Mouse (Mus musculus) heart, embryonic 11.5 days (tissue): ENCODE measurements at regions not wholly inside any gene's neighbourhood (a gene's known extent, or its start where the extent isn't known, plus 50 kb on each side); places are given as distances from the start of the nearest gene placed in this dataset.

Experiments used
- ATAC-seq: fragments of 200-750 bp; cut with Nextera tagmentation; replicated peaks from 2 replicates; pipeline ENCODE4 v1.8.0; 2017; ENCODE audit warnings: moderate library complexity; ENCODE audit not compliant: insufficient number of reproducible peaks, low FRiP score, low TSS enrichment
- H3K27ac ChIP-seq: fragments of 300-500 bp; sonication (generic); 2 replicates; pipeline ENCODE4 v1.5.1; 2014; ENCODE audit warnings: mild to moderate bottlenecking, low read depth, low read length
- H3K27me3 ChIP-seq: fragments of 300-500 bp; sonication (generic); 2 replicates; pipeline ENCODE4 v1.6.1; 2014; ENCODE audit warnings: mild to moderate bottlenecking, low read length, mixed read lengths; ENCODE audit not compliant: control insufficient read depth, insufficient read depth
- H3K36me3 ChIP-seq: fragments of 300-500 bp; sonication (generic); 2 replicates; pipeline ENCODE4 v1.6.1; 2014; ENCODE audit warnings: mild to moderate bottlenecking, low read length, moderate library complexity, mixed read lengths; ENCODE audit not compliant: control insufficient read depth, insufficient read depth
- H3K4me1 ChIP-seq: fragments of 300-500 bp; sonication (generic); 2 replicates; pipeline ENCODE4 v1.6.1; 2014; ENCODE audit warnings: low read length; ENCODE audit not compliant: control insufficient read depth, insufficient read depth
- H3K4me2 ChIP-seq: fragments of 300-500 bp; sonication (generic); 2 replicates; pipeline ENCODE4 v1.6.1; 2014; ENCODE audit warnings: mild to moderate bottlenecking, moderate library complexity
- H3K4me3 ChIP-seq: fragments of 300-500 bp; sonication (generic); 2 replicates; pipeline ENCODE4 v1.5.1; 2014; ENCODE audit warnings: low read depth, low read length
- H3K9ac ChIP-seq: fragments of 300-500 bp; sonication (generic); 2 replicates; pipeline ENCODE4 v1.6.1; 2014; ENCODE audit warnings: mild to moderate bottlenecking, low read depth, low read length, moderate library complexity
- H3K9me3 ChIP-seq: fragments of 300-500 bp; sonication (generic); replicated peaks from 2 replicates; pipeline ENCODE4 v1.6.1; 2016; ENCODE audit warnings: low read length; ENCODE audit not compliant: control insufficient read depth
- WGBS: fragments of 180-500 bp; shearing (Covaris S2); extraction: QIAGEN DNeasy Blood & Tissue Kit; methylation state at CpG from one replicate; pipeline ENCODE4 v1.1.7; 2014; ENCODE audit not compliant: insufficient replicate concordance; 5-methylcytosine and 5-hydroxymethylcytosine counted together

DNA sequence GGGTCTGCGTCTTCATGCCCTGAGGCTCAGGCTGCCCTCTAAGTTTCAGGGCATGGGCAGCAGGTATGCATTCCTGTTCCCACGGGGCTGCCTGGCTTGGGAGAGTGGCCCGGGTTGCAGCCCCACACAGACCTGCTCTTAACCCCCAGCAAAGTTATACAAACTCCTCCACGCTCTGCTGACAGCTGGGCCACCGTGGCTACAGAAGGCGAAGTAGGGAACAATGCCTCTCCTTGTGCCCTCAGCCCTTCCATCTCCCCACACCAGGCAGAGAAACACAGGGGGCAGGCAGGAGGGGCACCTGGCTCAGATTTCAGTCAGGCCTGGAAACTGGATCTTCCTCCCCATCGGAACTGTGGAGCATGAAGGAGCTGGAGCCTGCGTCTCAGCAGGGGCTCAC, 135.5 kb upstream of the Lhx1 start:
- Histone ChIP-seq H3K27me3 (no peaks in the 10 kb centered on the region), H3K4me2 (no peak overlapping the region), H3K4me1 (no peaks in the 10 kb centered on the region), H3K36me3 (no peaks in the 10 kb centered on the region), H3K9me3 (no peaks in the 10 kb centered on the region), H3K27ac (no peak overlapping the region), H3K4me3 (no peak overlapping the region), H3K9ac (no peak overlapping the region)
- 24% methylated on average over 8 of the region's 8 CpGs for WGBS
- ATAC-seq = no peak

DNA sequence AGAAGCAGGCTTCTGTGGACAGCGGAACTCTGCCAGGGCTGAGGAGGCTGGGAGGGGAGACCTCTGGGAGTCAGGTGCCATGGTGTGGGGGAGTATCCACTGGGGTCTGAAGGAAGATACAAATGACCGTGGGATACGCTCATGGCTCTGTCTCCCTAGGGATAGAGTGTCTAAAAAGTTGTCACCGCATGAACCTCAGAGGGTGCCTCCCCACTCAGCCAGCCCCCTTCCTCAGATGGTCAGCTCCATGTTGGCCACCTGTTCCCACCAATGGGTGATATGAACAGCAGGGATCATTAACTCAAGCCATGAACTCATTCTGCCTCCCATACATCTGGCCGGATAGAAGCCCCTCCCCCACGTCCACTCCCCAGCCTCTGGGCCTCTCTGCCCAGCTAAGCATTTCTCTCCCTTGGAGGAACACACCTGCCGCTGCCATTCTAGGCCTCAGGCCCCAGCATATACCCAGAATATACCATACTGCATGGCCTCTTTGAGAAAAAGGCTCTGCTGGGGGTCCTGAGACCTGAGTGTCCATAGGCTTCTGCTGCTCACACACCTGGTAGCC, 134.1 kb upstream of the Lhx1 start:
- Histone ChIP-seq H3K27me3 (no peaks in the 10 kb centered on the region), H3K36me3 (no peaks in the 10 kb centered on the region), H3K4me3 (no peak overlapping the region), H3K4me2 (no peak overlapping the region), H3K9me3 (no peaks in the 10 kb centered on the region), H3K9ac (no peak overlapping the region), H3K4me1 (no peaks in the 10 kb centered on the region), H3K27ac (no peak overlapping the region)
- 78% methylated on average over 7 of the region's 7 CpGs for WGBS
- ATAC-seq = no peak

DNA sequence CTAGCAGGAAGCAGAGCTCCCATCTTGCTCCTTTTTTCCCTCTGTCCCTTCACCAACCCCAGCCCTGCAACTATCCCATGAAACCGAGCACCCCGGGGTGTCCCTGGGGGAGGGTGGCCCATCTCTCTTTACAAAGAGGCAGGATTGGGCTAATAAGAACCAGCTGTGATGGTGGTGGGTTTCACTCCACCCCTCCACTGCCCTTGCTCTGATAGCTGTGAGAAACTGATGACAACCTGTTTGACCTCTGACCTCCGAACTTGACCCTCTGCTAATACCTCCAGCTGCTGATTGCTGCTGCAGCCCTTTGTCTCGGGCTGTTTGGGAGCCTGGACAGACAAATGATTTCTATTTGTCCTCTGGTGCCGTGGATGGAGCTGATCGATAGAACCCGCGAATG, 128.1 kb upstream of the Lhx1 start:
- Histone ChIP-seq H3K4me2 (no peak overlapping the region), H3K9ac (no peak overlapping the region), H3K9me3 (no peaks in the 10 kb centered on the region), H3K27ac (no peak overlapping the region), H3K36me3 (no peaks in the 10 kb centered on the region), H3K27me3 (0 out of 2 replicates have a peak, but pooled peaks cover 2% of the 10 kb centered on the region), H3K4me3 (no peak overlapping the region), H3K4me1 (no peaks in the 10 kb centered on the region)
- WGBS = 38% methylated on average over 8 of the region's 8 CpGs
- no peak for ATAC-seq

DNA sequence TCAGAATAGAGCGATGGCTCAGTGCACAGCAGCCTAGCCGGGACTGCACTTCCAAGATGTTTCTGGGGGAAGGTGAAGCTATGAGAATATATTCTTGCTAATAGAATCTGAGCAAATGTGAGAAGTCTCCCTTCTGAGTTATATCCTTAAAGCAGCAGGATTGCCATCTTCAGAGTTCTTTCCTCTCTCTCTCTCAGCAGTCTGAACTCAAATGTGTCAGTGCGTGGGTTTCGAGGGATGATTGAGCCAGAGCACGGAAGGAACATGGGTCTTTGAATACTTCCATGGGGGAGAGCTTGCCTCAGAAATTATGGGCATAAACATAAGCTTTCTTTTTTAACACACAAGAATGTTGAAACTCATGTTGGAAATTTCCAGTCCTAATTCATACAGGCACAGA, 123.6 kb upstream of the Lhx1 start:
- Histone ChIP-seq H3K27ac (no peak overlapping the region), H3K27me3 (peaks cover 12% of the 10 kb centered on the region), H3K9ac (no peak overlapping the region), H3K4me2 (no peak overlapping the region), H3K36me3 (no peaks in the 10 kb centered on the region), H3K9me3 (no peaks in the 10 kb centered on the region), H3K4me1 (no peaks in the 10 kb centered on the region), H3K4me3 (no peak overlapping the region)
- 90% methylated on average over 5 of the region's 5 CpGs for WGBS
- ATAC-seq = no peak

DNA sequence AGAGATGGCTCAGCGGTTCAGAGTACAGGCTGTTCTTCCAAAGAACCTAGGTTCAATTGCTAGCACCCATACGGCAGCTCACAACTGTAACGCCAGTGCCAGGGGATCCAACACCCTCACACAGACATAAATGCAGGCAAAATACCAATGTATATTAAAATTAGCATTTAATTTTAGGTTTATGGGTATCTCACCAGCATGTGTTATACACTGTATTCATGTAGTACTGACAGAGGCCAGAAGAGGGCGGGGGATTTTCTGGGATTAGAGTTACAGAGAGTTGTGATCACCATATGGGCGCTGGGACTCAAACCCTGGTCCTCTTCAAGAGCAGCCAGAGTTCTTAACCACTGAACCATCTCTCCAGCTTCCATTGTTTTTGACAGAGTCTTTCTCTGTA, 121.8 kb upstream of the Lhx1 start:
- no peak overlapping the region for H3K4me3 ChIP-seq
- no peak for ATAC-seq
- H3K27ac ChIP-seq = no peak overlapping the region
- WGBS = 86% methylated on average over 5 of the region's 5 CpGs
- H3K4me2 ChIP-seq = no peak overlapping the region
- H3K36me3 ChIP-seq = no peaks in the 10 kb centered on the region
- H3K9me3 ChIP-seq = no peaks in the 10 kb centered on the region
- H3K9ac ChIP-seq = no peak overlapping the region
- H3K4me1 ChIP-seq = no peaks in the 10 kb centered on the region
- H3K27me3 ChIP-seq = peaks cover 30% of the 10 kb centered on the region

DNA sequence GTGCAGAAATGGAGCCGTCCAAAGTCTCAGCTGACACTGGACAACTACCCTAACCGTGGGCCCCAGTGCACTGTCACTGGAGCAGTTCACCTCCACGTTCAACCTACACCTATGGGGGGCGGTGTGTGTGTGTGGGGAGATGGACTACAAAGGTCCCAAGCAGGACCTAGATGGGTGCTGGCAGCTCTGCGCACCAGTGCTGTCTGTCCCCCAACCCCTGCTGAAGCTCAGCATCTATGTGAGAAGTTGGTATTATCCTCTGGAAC, 117.7 kb upstream of the Lhx1 start:
- H3K27me3 ChIP-seq = peaks cover 63% of the 10 kb centered on the region
- 36% methylated on average over 5 of the region's 5 CpGs for WGBS
- no peak for ATAC-seq
- no peaks in the 10 kb centered on the region for H3K36me3 ChIP-seq
- no peak overlapping the region for H3K4me3 ChIP-seq
- H3K4me2 ChIP-seq = peak overlapping the region; percentile 85
- H3K9me3 ChIP-seq = no peaks in the 10 kb centered on the region
- no peak overlapping the region for H3K9ac ChIP-seq
- no peak overlapping the region for H3K27ac ChIP-seq
- no peaks in the 10 kb centered on the region for H3K4me1 ChIP-seq

DNA sequence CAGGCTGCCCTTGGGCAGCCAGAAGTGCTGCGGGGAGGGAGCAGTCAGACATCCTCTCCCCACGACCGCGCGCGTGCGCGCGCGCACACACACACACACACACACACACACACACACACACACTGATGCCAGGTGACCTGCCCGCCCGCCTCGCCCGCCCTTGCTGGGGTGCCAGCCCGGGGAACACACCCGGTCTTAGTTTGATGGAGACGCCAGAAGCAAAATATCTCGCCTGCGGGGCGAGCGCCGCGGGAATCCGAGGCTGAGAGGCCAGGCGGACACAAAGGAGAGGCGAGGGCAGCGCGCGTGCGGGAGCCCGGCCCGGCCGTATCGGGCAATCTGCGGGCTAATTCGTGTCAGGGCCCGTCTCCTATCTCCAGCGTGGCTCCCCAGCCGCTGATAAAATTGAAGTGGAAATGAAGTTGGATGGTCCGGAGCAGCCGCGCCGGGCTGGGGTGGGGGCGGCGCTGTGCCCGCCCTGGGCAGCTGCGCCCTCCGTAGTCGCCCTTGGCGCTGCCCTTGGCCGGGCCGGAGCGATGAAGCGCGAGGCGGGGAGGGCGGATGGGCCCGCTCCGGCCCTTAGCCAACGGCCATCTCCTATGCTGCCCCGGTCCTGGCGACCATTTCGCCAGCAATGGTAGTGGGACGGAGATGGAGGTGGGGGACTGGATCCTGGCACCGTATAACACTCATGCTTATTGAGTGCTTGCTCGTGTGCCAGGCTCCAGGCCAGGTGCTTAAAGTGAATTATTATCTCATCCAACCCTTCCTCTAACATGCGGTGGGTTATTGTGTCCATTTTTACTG, 117.2 kb upstream of the Lhx1 start:
- WGBS = 3% methylated on average over 63 of the region's 67 CpGs
- Histone ChIP-seq H3K9me3 (no peaks in the 10 kb centered on the region), H3K4me1 (no peaks in the 10 kb centered on the region), H3K4me3 (peak overlapping the region; percentile 58), H3K36me3 (no peaks in the 10 kb centered on the region), H3K4me2 (peak overlapping the region; percentile 85), H3K27ac (no peak overlapping the region), H3K27me3 (peaks cover 67% of the 10 kb centered on the region), H3K9ac (peak overlapping the region; percentile 72)
- ATAC-seq = no peak; the same call in 1 of the 2 replicates

DNA sequence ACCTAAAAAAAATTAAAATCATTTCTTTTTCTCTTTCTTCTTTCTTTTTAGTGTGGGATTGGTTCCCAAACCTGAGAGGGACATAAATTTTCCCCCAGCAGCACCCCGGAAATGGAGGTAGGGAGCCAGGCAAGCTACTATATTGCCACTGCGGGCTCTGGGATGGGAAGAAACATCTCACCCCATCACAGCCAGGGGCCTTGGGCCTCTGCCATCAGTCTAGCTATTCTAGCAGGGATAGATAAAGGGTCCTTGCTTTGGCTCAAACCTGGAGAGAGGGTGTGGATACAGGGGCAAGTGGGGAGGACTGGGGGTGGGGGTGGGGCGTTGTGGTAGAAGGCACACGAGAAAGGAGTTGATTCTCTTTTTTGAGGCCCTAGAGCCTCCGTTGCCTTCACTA, 116.3 kb upstream of the Lhx1 start:
- no peak overlapping the region for H3K27ac ChIP-seq
- H3K9me3 ChIP-seq = no peaks in the 10 kb centered on the region
- H3K9ac ChIP-seq = no peak overlapping the region
- H3K4me1 ChIP-seq = no peaks in the 10 kb centered on the region
- no peaks in the 10 kb centered on the region for H3K36me3 ChIP-seq
- 16% methylated on average over 5 of the region's 5 CpGs for WGBS
- ATAC-seq = no peak
- peaks cover 74% of the 10 kb centered on the region for H3K27me3 ChIP-seq
- no peak overlapping the region; the same call in 1 of the 2 replicates for H3K4me2 ChIP-seq
- no peak overlapping the region for H3K4me3 ChIP-seq

DNA sequence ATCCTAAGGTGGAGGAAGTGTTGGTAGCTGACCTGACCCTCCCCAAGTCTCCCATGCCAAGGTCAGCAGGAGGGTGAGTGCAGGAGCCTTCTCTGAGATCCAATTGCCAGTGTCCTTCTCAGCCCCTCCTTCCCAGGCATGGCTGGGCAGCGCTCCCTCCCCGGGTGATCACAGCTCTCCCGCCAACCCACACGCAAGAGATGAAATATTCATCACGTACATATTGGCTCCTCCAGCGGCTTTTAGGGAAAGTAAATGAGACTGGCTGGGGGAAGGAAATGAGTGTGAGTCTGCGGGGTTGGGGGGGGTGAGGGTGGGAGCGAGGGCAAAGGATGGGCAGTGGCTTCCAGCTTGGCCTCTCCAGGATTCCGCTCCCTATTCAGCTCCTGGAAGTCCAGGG, 113.0 kb upstream of the Lhx1 start:
- H3K36me3 ChIP-seq = no peaks in the 10 kb centered on the region

More for the DNA sequence above, 113.0 kb upstream of the Lhx1 start:
- no peak overlapping the region for H3K9ac ChIP-seq
- no peak overlapping the region for H3K4me2 ChIP-seq
- H3K27ac ChIP-seq = no peak overlapping the region
- WGBS = 15% methylated on average over 9 of the region's 9 CpGs
- H3K4me1 ChIP-seq = no peaks in the 10 kb centered on the region
- H3K9me3 ChIP-seq = no peaks in the 10 kb centered on the region
- no peak for ATAC-seq
- peaks cover 61% of the 10 kb centered on the region for H3K27me3 ChIP-seq
- no peak overlapping the region for H3K4me3 ChIP-seq
